Mouse (Mus musculus): ENCODE measurements around the gene Ate1. TPM values are rescaled to one million over a fixed set of nuclear protein-coding genes. Genes with fewer than 3 reads are reported as not detected.
A peak's percentile ranks its signal among the peaks of the same experiment; 100 is the strongest.
"Not testable (repeated sequence)": the region's sequence is repeated elsewhere in the genome, so short reads cannot be mapped to it uniquely, and the experiment has no call there.

Gene Ate1
- polyA plus RNA-seq, 1 experiment from 2014 or later, result 71.2 TPM

- peak overlapping the region; percentile 79 for H3K4me3 ChIP-seq
- peaks cover 10% of the 10 kb centered on the region; the same call in 1 of the 2 replicates for H3K36me3 ChIP-seq
- peak overlapping the region; percentile 76 for H3K4me2 ChIP-seq (replicated peaks)
- under 1% methylated on average over 90 of the region's 90 CpGs for WGBS
- H3K27me3 ChIP-seq, result no peaks in the 10 kb centered on the region
- H3K9me3 ChIP-seq (replicated peaks), result no peaks in the 10 kb centered on the region
- peaks cover 19% of the 10 kb centered on the region for H3K4me1 ChIP-seq
- peak; percentile 97 for ATAC-seq (ENCODE audit: low FRiP score)
- H3K9ac ChIP-seq, result peak overlapping the region; percentile 94
- H3K27ac ChIP-seq, result peak overlapping the region; percentile 96
Observed at GRCm38 (mm10) chr7:130519096-130520048, 797 bp downstream of the Ate1 start.

- Histone ChIP-seq H3K27me3 (no peaks in the 10 kb centered on the region), H3K27ac (peak overlapping the region; percentile 96), H3K4me3 (peak overlapping the region; percentile 79), H3K4me2 (replicated peaks) (peak overlapping the region; percentile 76), H3K9me3 (replicated peaks) (no peaks in the 10 kb centered on the region), H3K4me1 (peaks cover 19% of the 10 kb centered on the region), H3K36me3 (peaks cover 14% of the 10 kb centered on the region; the same call in 1 of the 2 replicates), H3K9ac (peak overlapping the region; percentile 94)
- no peak for ATAC-seq (ENCODE audit: low FRiP score)
- 43% methylated on average over 26 of the region's 26 CpGs for WGBS
Observed at GRCm38 (mm10) chr7:130518213-130519095, 1.7 kb downstream of the Ate1 start.

GRCm38 (mm10) chr7:130510243-130510642 lies 9.9 kb downstream of the Ate1 start:
- Histone ChIP-seq H3K4me1 (no peaks in the 10 kb centered on the region), H3K4me3 (no peak overlapping the region), H3K9ac (no peak overlapping the region), H3K27ac (no peak overlapping the region), H3K36me3 (peaks cover 60% of the 10 kb centered on the region), H3K4me2 (replicated peaks) (no peak overlapping the region), H3K9me3 (replicated peaks) (no peaks in the 10 kb centered on the region), H3K27me3 (no peaks in the 10 kb centered on the region)
- ATAC-seq (ENCODE audit: low FRiP score), result no peak
- 94% methylated on average over 5 of the region's 5 CpGs for WGBS

GRCm38 (mm10) chr7:130503006-130503405 lies 17.2 kb downstream of the Ate1 start:
- no peaks in the 10 kb centered on the region for H3K4me1 ChIP-seq
- H3K9me3 ChIP-seq (replicated peaks), result no peaks in the 10 kb centered on the region
- 96% methylated on average over 5 of the region's 5 CpGs for WGBS
- no peak overlapping the region for H3K9ac ChIP-seq
- ATAC-seq (ENCODE audit: low FRiP score), result no peak
- H3K27ac ChIP-seq, result no peak overlapping the region
- no peaks in the 10 kb centered on the region for H3K27me3 ChIP-seq
- H3K4me2 ChIP-seq (replicated peaks), result no peak overlapping the region
- H3K36me3 ChIP-seq, result peaks cover 49% of the 10 kb centered on the region
- no peak overlapping the region for H3K4me3 ChIP-seq

- H3K27ac ChIP-seq, result no peak overlapping the region
- H3K4me1 ChIP-seq, result no peaks in the 10 kb centered on the region
- ATAC-seq (ENCODE audit: low FRiP score), result no peak
- H3K9me3 ChIP-seq (replicated peaks), result no peaks in the 10 kb centered on the region
- peaks cover 38% of the 10 kb centered on the region for H3K36me3 ChIP-seq
- 78% methylated on average over 1 of the region's 1 CpGs for WGBS
- no peak overlapping the region for H3K9ac ChIP-seq
- H3K27me3 ChIP-seq, result no peaks in the 10 kb centered on the region
- H3K4me2 ChIP-seq (replicated peaks), result no peak overlapping the region
- no peak overlapping the region for H3K4me3 ChIP-seq
Observed at GRCm38 (mm10) chr7:130501499-130501898, 18.7 kb downstream of the Ate1 start.

GRCm38 (mm10) chr7:130493346-130493745 lies 26.8 kb downstream of the Ate1 start:
- Histone ChIP-seq H3K27me3 (no peaks in the 10 kb centered on the region), H3K27ac (no peak overlapping the region), H3K4me1 (no peaks in the 10 kb centered on the region), H3K4me3 (no peak overlapping the region), H3K9me3 (replicated peaks) (no peaks in the 10 kb centered on the region), H3K4me2 (replicated peaks) (no peak overlapping the region), H3K9ac (no peak overlapping the region), H3K36me3 (peaks cover 11% of the 10 kb centered on the region; the same call in 1 of the 2 replicates)
- 95% methylated on average over 3 of the region's 3 CpGs for WGBS
- no peak for ATAC-seq (ENCODE audit: low FRiP score)

GRCm38 (mm10) chr7:130492026-130492425 lies 28.1 kb downstream of the Ate1 start:
- no peak for ATAC-seq (ENCODE audit: low FRiP score)
- Histone ChIP-seq H3K9ac (no peak overlapping the region), H3K4me1 (no peaks in the 10 kb centered on the region)

GRCm38 (mm10) chr7:130479003-130479402 lies 41.2 kb downstream of the Ate1 start:
- not testable (repeated sequence) for H3K27ac ChIP-seq; H3K9ac ChIP-seq; H3K4me3 ChIP-seq; H3K4me1 ChIP-seq; ATAC-seq (ENCODE audit: low FRiP score); H3K9me3 ChIP-seq (replicated peaks); H3K36me3 ChIP-seq; H3K4me2 ChIP-seq (replicated peaks); H3K27me3 ChIP-seq
- WGBS, result 89% methylated on average over 3 of the region's 3 CpGs

More at GRCm38 (mm10) chr7:130492026-130492425, 28.1 kb downstream of the Ate1 start:
- Histone ChIP-seq H3K27me3 (no peaks in the 10 kb centered on the region), H3K4me2 (replicated peaks) (no peak overlapping the region), H3K36me3 (peaks cover 20% of the 10 kb centered on the region), H3K27ac (no peak overlapping the region), H3K4me3 (no peak overlapping the region), H3K9me3 (replicated peaks) (0 out of 2 replicates have a peak, but pooled peaks cover 3% of the 10 kb centered on the region)

- H3K4me1 ChIP-seq, result peaks cover 17% of the 10 kb centered on the region
Observed at GRCm38 (mm10) chr7:130475970-130476369, 44.2 kb downstream of the Ate1 start.

GRCm38 (mm10) chr7:130473881-130474280 lies 46.3 kb downstream of the Ate1 start:
- no peak overlapping the region for H3K27ac ChIP-seq
- no peak overlapping the region for H3K9ac ChIP-seq
- H3K4me1 ChIP-seq, result peaks cover 25% of the 10 kb centered on the region
- no peaks in the 10 kb centered on the region for H3K27me3 ChIP-seq
- no peak overlapping the region for H3K4me3 ChIP-seq
- WGBS, result 72% methylated on average over 3 of the region's 3 CpGs
- no peak overlapping the region for H3K4me2 ChIP-seq (replicated peaks)
- no peaks in the 10 kb centered on the region for H3K9me3 ChIP-seq (replicated peaks)
- ATAC-seq (ENCODE audit: low FRiP score), result no peak
- no peaks in the 10 kb centered on the region for H3K36me3 ChIP-seq

More at GRCm38 (mm10) chr7:130475970-130476369, 44.2 kb downstream of the Ate1 start:
- no peak for ATAC-seq (ENCODE audit: low FRiP score)
- Histone ChIP-seq H3K9ac (no peak overlapping the region), H3K4me2 (replicated peaks) (no peak overlapping the region), H3K36me3 (peaks cover 8% of the 10 kb centered on the region; the same call in 1 of the 2 replicates), H3K9me3 (replicated peaks) (no peaks in the 10 kb centered on the region), H3K27me3 (no peaks in the 10 kb centered on the region), H3K4me3 (no peak overlapping the region), H3K27ac (no peak overlapping the region)
- 39% methylated on average over 2 of the region's 2 CpGs for WGBS

GRCm38 (mm10) chr7:130472683-130473082 lies 47.5 kb downstream of the Ate1 start:
- Histone ChIP-seq H3K27ac (no peak overlapping the region), H3K9ac (no peak overlapping the region), H3K9me3 (replicated peaks) (no peaks in the 10 kb centered on the region), H3K4me1 (peaks cover 26% of the 10 kb centered on the region), H3K4me2 (replicated peaks) (no peak overlapping the region), H3K36me3 (no peaks in the 10 kb centered on the region), H3K4me3 (no peak overlapping the region), H3K27me3 (no peaks in the 10 kb centered on the region)
- no peak for ATAC-seq (ENCODE audit: low FRiP score)
- 25% methylated on average over 6 of the region's 6 CpGs for WGBS

GRCm38 (mm10) chr7:130471045-130471444 lies 49.1 kb downstream of the Ate1 start:
- H3K4me1 ChIP-seq, result peaks cover 27% of the 10 kb centered on the region
- WGBS, result 27% methylated on average over 6 of the region's 6 CpGs
- H3K27ac ChIP-seq, result no peak overlapping the region
- H3K9me3 ChIP-seq (replicated peaks), result no peaks in the 10 kb centered on the region
- no peaks in the 10 kb centered on the region for H3K27me3 ChIP-seq
- H3K9ac ChIP-seq, result no peak overlapping the region
- no peak for ATAC-seq (ENCODE audit: low FRiP score)
- H3K36me3 ChIP-seq, result no peaks in the 10 kb centered on the region; the same call in 1 of the 2 replicates
- no peak overlapping the region for H3K4me2 ChIP-seq (replicated peaks)
- H3K4me3 ChIP-seq, result no peak overlapping the region
